ENCODE assay signal across 36 mouse cellular contexts in genomic region chr6:122534032-122534431, GRCm38 (mm10). TPM values are rescaled to one million over a fixed set of nuclear protein-coding genes. Genes with fewer than 3 reads are reported as not detected.
"Had no signal": no experiment of that assay in that cellular context is flagged by ENCODE, and none has a peak within 500 bp of the region (broad histone marks: within the 10 kb centered on the region; RNA-seq: fewer than 3 reads in every experiment).

No protein-coding gene starts in this region.

- H3K4me3 ChIP-seq: gastrocnemius, adult 2 months; heart, adult 2 months; heart, embryonic 15.5 days; hindbrain, embryonic 13.5 days; hindbrain, embryonic 15.5 days; limb, embryonic 13.5 days; limb, embryonic 15.5 days; liver, embryonic 12.5 days had no signal

- H3K4me2 ChIP-seq: heart, embryonic 15.5 days; limb, embryonic 15.5 days had no signal

- H3K27ac ChIP-seq: gastrocnemius, adult 2 months; heart, adult 2 months; heart, embryonic 13.5 days; heart, embryonic 15.5 days; hindbrain, embryonic 13.5 days; hindbrain, embryonic 15.5 days; hindbrain, postnatal 0 days; limb, embryonic 13.5 days; limb, embryonic 15.5 days; liver, embryonic 12.5 days; liver, embryonic 14.5 days had no signal

- DNase-seq: gastrocnemius, adult 2 months; gastrocnemius, postnatal 10 days; gastrocnemius, postnatal 25 days; heart, adult 11 months; heart, adult 2 months; heart, postnatal 14 days; heart, postnatal 36 days; kidney, adult 11 months; kidney, postnatal 10 days; layer of hippocampus, adult 9-11 months; layer of hippocampus, postnatal 36 days; left cerebral cortex, postnatal 4 days had no signal

- ATAC-seq: hindbrain, postnatal 0 days; intestine, embryonic 16.5 days; liver, embryonic 12.5 days had no signal

- H3K9ac ChIP-seq: heart, embryonic 15.5 days; hindbrain, embryonic 13.5 days; hindbrain, embryonic 15.5 days; limb, embryonic 13.5 days; limb, embryonic 15.5 days; liver, embryonic 12.5 days; liver, embryonic 14.5 days had no signal

- H3K36me3 ChIP-seq: heart, embryonic 13.5 days; heart, embryonic 15.5 days; hindbrain, embryonic 13.5 days; hindbrain, embryonic 15.5 days; limb, embryonic 13.5 days; limb, embryonic 15.5 days; liver, embryonic 12.5 days had no signal

- H3K9me3 ChIP-seq: heart, embryonic 13.5 days; heart, embryonic 15.5 days; hindbrain, embryonic 15.5 days; limb, embryonic 13.5 days; limb, embryonic 15.5 days; liver, embryonic 12.5 days had no signal

- H3K27me3 ChIP-seq: heart, embryonic 13.5 days; heart, embryonic 15.5 days; hindbrain, embryonic 13.5 days; hindbrain, embryonic 15.5 days; limb, embryonic 13.5 days; limb, embryonic 15.5 days; liver, embryonic 12.5 days had no signal

RNA-seq across cellular contexts. Expression of gene Aicda, which starts 19.6 kb away (rescaled TPM):
- total RNA-seq: gastrocnemius, adult 2 months; gastrocnemius, postnatal 10 days; gastrocnemius, postnatal 25 days; gastrocnemius, postnatal 4 days; heart, adult 2 months; heart, postnatal 14 days; heart, postnatal 36 days; hematopoietic stem cell, adult 5-6 weeks; layer of hippocampus, adult 18-20 months; layer of hippocampus, adult 8-10 months; layer of hippocampus, postnatal 14 days; layer of hippocampus, postnatal 36 days; left cerebral cortex, adult 18-20 months; left cerebral cortex, adult 8-10 months; left cerebral cortex, postnatal 10 days; left cerebral cortex, postnatal 25 days; liver, adult 2 months had no signal
- polyA plus RNA-seq: frontal cortex, adult 2 months; heart, adult 2 months; heart, embryonic 13.5 days; heart, embryonic 15.5 days; heart, postnatal 0 days; hindbrain, embryonic 11.5 days; intestine, embryonic 16.5 days; kidney, embryonic 16.5 days; liver, adult 2 months; liver, embryonic 12.5 days; liver, embryonic 14.5 days had no signal

RNA-seq across cellular contexts. Expression of gene Mfap5, which starts 28.4 kb away (rescaled TPM):
- total RNA-seq: hematopoietic stem cell, adult 5-6 weeks; layer of hippocampus, adult 18-20 months; layer of hippocampus, postnatal 36 days had no signal
- polyA plus RNA-seq: liver, adult 2 months had no signal

RNA-seq across cellular contexts. Expression of gene Rimklb, which starts 35.5 kb away (rescaled TPM):
- total RNA-seq: heart, adult 2 months; hematopoietic stem cell, adult 5-6 weeks; liver, adult 2 months had no signal
- polyA plus RNA-seq: liver, adult 2 months had no signal
